Mouse (Mus musculus): Measurements from ENCODE around the gene Klhl11.

DNA sequence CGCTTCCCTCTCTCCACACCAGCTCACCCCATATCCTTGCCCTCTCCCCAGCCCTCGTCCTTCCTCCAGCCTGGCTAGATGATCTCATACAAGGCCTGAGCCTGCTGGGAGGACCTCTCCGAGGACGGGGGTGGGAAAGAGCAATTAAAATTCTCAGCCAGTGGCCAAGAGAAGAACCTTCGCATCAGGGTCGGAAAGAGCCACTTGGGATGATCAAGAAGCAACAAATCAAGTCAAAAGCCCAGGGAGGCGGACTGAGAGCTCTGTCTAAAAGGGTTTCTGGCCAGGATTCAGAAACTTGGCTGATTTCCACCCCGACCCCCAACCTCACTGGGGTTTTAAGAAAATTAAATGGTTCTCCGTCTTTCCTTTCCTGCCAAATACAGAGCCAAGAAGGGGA is 43.8 kb upstream of the Klhl11 start:
- TF ChIP-seq CTCF (IDR thresholded peaks at IDR 0.05; ENCODE audit: extremely low read depth, insufficient read length, insufficient replicate concordance, low read depth, low read length), result no peak
- TF ChIP-seq POLR2A (IDR thresholded peaks at IDR 0.05; ENCODE audit: low read depth, low read length), result no peak
